Mouse (Mus musculus) CH12.LX (cell line): ENCODE results near the gene Tbc1d30.

Experiments used
- CHD1 ChIP-seq: IDR thresholded peaks from 2 replicates; pipeline ENCODE4 v1.6.1; 2012; ENCODE audit warnings: low read depth, low read length, improper control_type of control experiment, inconsistent platforms
- CHD2 ChIP-seq: IDR thresholded peaks from 2 replicates; pipeline ENCODE4 v1.6.1; 2011; ENCODE audit warnings: low read length, improper control_type of control experiment
- CTCF ChIP-seq, 2 experiments: IDR thresholded peaks in 1 of 2; conservative IDR thresholded peaks in 1 of 2; 2 replicates each; pipeline ENCODE4 v1.5.1; 2011 to 2012; ENCODE audit warnings: low read depth in 2 of 2, low read length in 2 of 2, improper control_type of control experiment in 1 of 2, inconsistent platforms in 1 of 2, mild to moderate bottlenecking in 1 of 2, moderate library complexity in 1 of 2
- E2F4 ChIP-seq: IDR thresholded peaks from 2 replicates; pipeline ENCODE4 v1.6.1; 2011; ENCODE audit warnings: low read depth, low read length, improper control_type of control experiment; ENCODE audit not compliant: insufficient replicate concordance
- ETS1 ChIP-seq: conservative IDR thresholded peaks from 2 replicates; pipeline ENCODE4 v1.6.1; 2012; ENCODE audit warnings: low read depth, mild to moderate bottlenecking, inconsistent platforms, low read length, improper control_type of control experiment, moderate library complexity
- GABPA ChIP-seq: IDR thresholded peaks from 2 replicates; pipeline ENCODE4 v1.6.1; 2012; ENCODE audit warnings: low read depth, low read length, improper control_type of control experiment, inconsistent platforms; ENCODE audit not compliant: insufficient replicate concordance
- HCFC1 ChIP-seq: IDR thresholded peaks from 2 replicates; pipeline ENCODE4 v1.6.1; 2012; ENCODE audit warnings: low read depth, mild to moderate bottlenecking, inconsistent platforms, low read length, improper control_type of control experiment
- IRF4 ChIP-seq: IDR thresholded peaks from 2 replicates; pipeline ENCODE4 v1.6.1; 2014; ENCODE audit warnings: low read depth, mild to moderate bottlenecking, inconsistent platforms, low read length, improper control_type of control experiment
- JUND ChIP-seq: conservative IDR thresholded peaks from 2 replicates; pipeline ENCODE4 v1.6.1; 2011; ENCODE audit warnings: low read depth, low read length, improper control_type of control experiment
- MEF2A ChIP-seq: IDR thresholded peaks from 2 replicates; pipeline ENCODE4 v1.6.1; 2014; ENCODE audit warnings: low read depth, mild to moderate bottlenecking, inconsistent platforms, low read length, improper control_type of control experiment, borderline replicate concordance
- MYC ChIP-seq: IDR thresholded peaks from 2 replicates; pipeline ENCODE4 v1.6.1; 2011; ENCODE audit warnings: low read depth, mild to moderate bottlenecking, improper control_type of control experiment, low read length
- POLR2A ChIP-seq: IDR thresholded peaks from 2 replicates; pipeline ENCODE4 v1.6.1; 2011; ENCODE audit warnings: low read depth, mild to moderate bottlenecking, improper control_type of control experiment, low read length
- POLR2AphosphoS2 ChIP-seq: IDR thresholded peaks from 2 replicates; pipeline ENCODE4 v1.6.1; 2011; ENCODE audit warnings: low read depth, low read length, improper control_type of control experiment

GRCm38 (mm10) chr10:121282436-121282835, 68.6 kb downstream of the Tbc1d30 start:
- TF ChIP-seq CTCF (conservative IDR thresholded peaks at IDR 0.05 in 1 of 2, IDR thresholded peaks at IDR 0.05 in 1 of 2; ENCODE audit: low read depth in 2 of 2, low read length in 2 of 2) (no peak), E2F4 (no peak), HCFC1 (no peak), CHD2 (no peak), JUND (no peak), IRF4 (no peak), POLR2AphosphoS2 (no peak), CHD1 (no peak), ETS1 (no peak), GABPA (no peak), MEF2A (no peak), POLR2A (no peak), MYC (no peak)
